Mouse (Mus musculus) spleen, adult 2 months (tissue): ENCODE measurements around the gene Radil. TPM values are rescaled to one million over a fixed set of nuclear protein-coding genes. Genes with fewer than 3 reads are reported as not detected.
A peak's percentile ranks its signal among the peaks of the same experiment; 100 is the strongest.

Source experiments
- DNase-seq, 2 experiments: peaks; one replicate each; pipeline versions ENCODE4 v3.0.0 to v3.0.0-alpha.2; 2012 to 2021; ENCODE audit warnings: low spot score in 2 of 2, low read depth in 1 of 2
- H3K27ac ChIP-seq: fragments of 200-500 bp; 2 replicates; pipeline ENCODE4 v1.5.1; 2012; ENCODE audit warnings: low read length, inconsistent platforms; ENCODE audit not compliant: insufficient read depth
- H3K27me3 ChIP-seq: fragments of 200-500 bp; 2 replicates; pipeline ENCODE4 v1.6.1; 2012; ENCODE audit warnings: mild to moderate bottlenecking, moderate library complexity, low read length, inconsistent platforms; ENCODE audit not compliant: control insufficient read depth, insufficient read depth
- H3K36me3 ChIP-seq: fragments of 200-500 bp; 2 replicates; pipeline ENCODE4 v1.6.1; 2012; ENCODE audit warnings: mild to moderate bottlenecking, low read length, inconsistent platforms; ENCODE audit not compliant: control insufficient read depth, insufficient read depth
- H3K4me1 ChIP-seq: fragments of 200-500 bp; 2 replicates; pipeline ENCODE4 v1.6.1; 2011; ENCODE audit warnings: inconsistent platforms; ENCODE audit not compliant: control insufficient read depth, insufficient read depth, insufficient read length
- H3K4me3 ChIP-seq: fragments of 200-500 bp; 2 replicates; pipeline ENCODE4 v1.5.1; 2011; ENCODE audit warnings: mild to moderate bottlenecking, inconsistent platforms; ENCODE audit not compliant: insufficient read depth, insufficient read length; ENCODE audit errors: extremely low read depth
- CTCF ChIP-seq: fragments of 200-500 bp; IDR thresholded peaks from 2 replicates; pipeline ENCODE4 v1.5.1; 2011; ENCODE audit warnings: mild to moderate bottlenecking, inconsistent platforms; ENCODE audit not compliant: insufficient read depth, insufficient read length, insufficient replicate concordance; ENCODE audit errors: extremely low read depth
- POLR2A ChIP-seq: fragments of 200-500 bp; IDR thresholded peaks from 2 replicates; pipeline ENCODE4 v1.6.1; 2011; ENCODE audit warnings: low read depth, low read length, inconsistent platforms
- WGBS: fragments of 180-500 bp; shearing (Covaris S2); methylation state at CpG from one replicate; pipeline ENCODE4 v1.1.7; 2018; 5-methylcytosine and 5-hydroxymethylcytosine counted together
- polyA plus RNA-seq: library from polyadenylated mRNA; depleted of rRNA; stranded (reverse); fragments of >200 nt; gene quantifications from 2 replicates; pipeline ENCODE4 v1.2.3, GENCODE M21; 2012

Radil gene
- polyA plus RNA-seq, 1 experiment: 0.25 TPM

DNA sequence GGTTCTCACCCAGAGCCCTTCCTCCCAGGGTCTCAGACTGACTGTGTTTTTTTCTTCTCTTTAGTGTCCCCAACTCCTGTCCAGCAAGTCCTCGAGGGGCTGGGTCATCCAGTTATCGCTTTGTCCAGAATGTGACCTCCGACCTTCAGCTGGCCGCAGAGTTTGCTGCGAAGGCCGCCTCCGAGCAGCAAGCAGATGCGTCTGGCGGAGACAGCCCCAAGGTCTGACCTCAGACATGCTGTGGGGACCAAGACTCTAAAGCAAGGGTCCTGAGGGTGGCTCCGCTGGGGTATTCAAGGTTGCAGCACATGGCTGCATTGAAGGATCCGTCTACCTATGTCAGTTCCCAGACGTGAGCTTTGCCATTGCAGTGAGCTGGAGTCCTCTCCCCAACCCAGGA lies 102.3 kb downstream of the Radil start:
- H3K4me3 ChIP-seq: no peak overlapping the region
- 95% methylated on average over 12 of the region's 12 CpGs for WGBS
- TF ChIP-seq POLR2A: no peak
- TF ChIP-seq CTCF: no peak
- no peak for DNase-seq
- H3K27ac ChIP-seq: no peak overlapping the region
- peaks cover 23% of the 10 kb centered on the region for H3K4me1 ChIP-seq
- H3K36me3 ChIP-seq: peaks cover 33% of the 10 kb centered on the region
- no peaks in the 10 kb centered on the region for H3K27me3 ChIP-seq

DNA sequence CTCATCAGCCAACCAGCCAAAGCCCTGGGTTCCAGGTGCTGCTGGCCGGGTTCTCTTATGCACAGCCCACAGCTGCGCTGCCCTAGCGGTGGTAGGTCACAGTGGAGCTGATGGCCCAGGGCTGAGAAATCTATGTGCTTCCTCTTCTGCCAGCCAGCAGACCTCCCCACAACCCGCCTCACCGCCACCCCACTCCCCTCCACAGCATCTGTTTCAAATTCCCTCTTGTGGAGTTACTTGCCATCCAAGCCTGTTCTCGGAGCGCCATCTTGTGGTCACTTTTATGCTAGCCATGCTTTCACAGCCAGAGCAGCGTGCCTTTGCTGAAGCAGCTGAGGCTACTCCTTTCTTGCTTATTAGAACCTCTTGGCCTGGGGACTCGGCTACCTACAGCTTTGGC lies 102.8 kb downstream of the Radil start:
- peak; percentile 87 to 90 for DNase-seq
- Histone ChIP-seq H3K27ac (no peak overlapping the region), H3K4me3 (no peak overlapping the region), H3K27me3 (no peaks in the 10 kb centered on the region), H3K4me1 (peaks cover 29% of the 10 kb centered on the region), H3K36me3 (peaks cover 28% of the 10 kb centered on the region)
- 1% methylated on average over 9 of the region's 9 CpGs for WGBS
- TF ChIP-seq CTCF: peak; percentile 93; the same call in 1 of the 2 replicates
- TF ChIP-seq POLR2A: no peak

DNA sequence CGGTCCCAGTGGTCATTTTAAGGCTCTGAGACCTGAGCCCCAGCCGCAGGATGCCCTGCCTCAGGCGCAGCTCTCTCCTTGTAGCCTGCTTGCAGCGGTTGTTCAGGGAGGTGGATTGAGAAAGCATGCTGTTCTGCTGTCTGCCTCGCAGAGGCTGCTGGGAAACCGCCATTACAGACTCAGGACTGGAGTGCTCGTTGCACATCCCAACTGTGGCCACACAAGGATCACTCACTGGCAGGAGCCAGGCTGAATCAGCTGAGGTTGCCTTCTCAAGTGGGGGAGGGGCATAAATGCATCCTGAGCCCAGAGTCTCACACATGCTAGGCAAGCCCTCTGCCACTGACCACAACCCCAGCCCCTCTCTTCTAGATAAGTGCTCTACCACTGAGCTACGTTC lies 105.2 kb downstream of the Radil start:
- H3K36me3 ChIP-seq: peaks cover 14% of the 10 kb centered on the region
- 74% methylated on average over 8 of the region's 8 CpGs for WGBS
- no peaks in the 10 kb centered on the region for H3K27me3 ChIP-seq
- no peak for DNase-seq
- peak overlapping the region; percentile 30; the same call in 1 of the 2 replicates for H3K27ac ChIP-seq
- no peak for TF ChIP-seq POLR2A
- no peak for TF ChIP-seq CTCF
- peaks cover 41% of the 10 kb centered on the region for H3K4me1 ChIP-seq
- H3K4me3 ChIP-seq: no peak overlapping the region

DNA sequence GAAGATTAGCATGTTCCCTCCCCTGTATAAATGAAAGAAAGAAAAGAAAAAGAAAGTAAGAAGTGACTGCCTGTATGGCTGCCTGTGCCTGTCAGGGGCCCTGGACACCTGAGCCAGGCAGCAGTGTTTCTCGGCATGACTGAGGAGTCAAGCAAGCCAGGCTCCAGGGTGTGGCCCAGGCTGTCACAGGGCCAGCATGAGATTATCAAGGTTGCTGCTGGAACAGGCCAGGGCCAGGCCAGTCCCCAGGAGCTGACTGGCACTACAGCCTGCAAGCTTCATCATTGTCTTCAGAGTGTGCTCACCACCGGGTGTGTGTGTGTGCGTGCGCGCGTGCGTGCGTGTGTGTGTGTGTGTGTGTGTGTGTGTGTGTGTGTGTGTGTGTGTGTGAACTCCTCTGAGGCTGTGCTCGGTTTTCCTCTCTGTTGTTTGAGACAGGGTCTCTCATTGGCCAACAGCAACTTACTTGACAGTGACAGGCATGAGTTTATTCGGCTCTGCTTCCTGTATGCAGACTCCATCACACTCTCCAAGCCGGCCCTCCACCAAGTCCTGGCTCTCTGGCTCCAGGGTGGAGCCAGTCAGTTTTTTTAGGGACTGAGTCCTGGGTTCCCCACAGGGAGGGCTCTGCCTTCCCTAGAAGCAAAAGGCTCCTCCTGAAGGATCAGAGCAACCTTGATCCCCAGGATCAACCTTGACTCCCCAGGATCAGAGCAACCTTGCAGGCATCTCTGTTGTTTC lies 105.9 kb downstream of the Radil start:
- DNase-seq: no peak
- Histone ChIP-seq H3K4me1 (peaks cover 44% of the 10 kb centered on the region), H3K4me3 (no peak overlapping the region), H3K27ac (peak overlapping the region; percentile 52), H3K27me3 (no peaks in the 10 kb centered on the region), H3K36me3 (peaks cover 9% of the 10 kb centered on the region)
- WGBS: 56% methylated on average over 11 of the region's 11 CpGs
- TF ChIP-seq POLR2A (no peak), CTCF (no peak)

DNA sequence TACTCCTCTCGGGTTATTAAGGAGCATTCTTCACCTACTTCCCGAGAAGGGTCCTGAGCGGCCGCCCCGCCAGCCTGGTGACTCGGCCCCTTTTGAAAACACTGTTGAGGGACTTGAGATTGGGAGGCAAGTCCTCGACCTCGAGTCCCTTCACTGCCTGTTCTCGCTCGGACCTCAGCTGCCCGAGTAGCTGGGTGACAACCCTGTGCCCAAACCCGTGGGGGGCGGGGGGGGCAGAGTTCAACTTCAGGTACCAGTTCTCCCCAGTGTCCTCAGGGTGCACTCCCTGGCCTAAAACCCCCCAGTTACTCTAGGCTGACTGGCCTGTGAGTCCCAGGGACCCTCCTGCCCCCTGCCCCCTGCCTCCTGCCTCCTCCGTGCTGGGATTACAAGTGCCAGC lies 106.9 kb downstream of the Radil start:
- H3K27me3 ChIP-seq: no peaks in the 10 kb centered on the region
- peaks cover 3% of the 10 kb centered on the region for H3K36me3 ChIP-seq
- TF ChIP-seq CTCF (no peak), POLR2A (no peak)
- no peak overlapping the region for H3K4me3 ChIP-seq
- H3K27ac ChIP-seq: peak overlapping the region; percentile 52
- peaks cover 51% of the 10 kb centered on the region for H3K4me1 ChIP-seq
- 64% methylated on average over 14 of the region's 14 CpGs for WGBS
- DNase-seq: no peak

DNA sequence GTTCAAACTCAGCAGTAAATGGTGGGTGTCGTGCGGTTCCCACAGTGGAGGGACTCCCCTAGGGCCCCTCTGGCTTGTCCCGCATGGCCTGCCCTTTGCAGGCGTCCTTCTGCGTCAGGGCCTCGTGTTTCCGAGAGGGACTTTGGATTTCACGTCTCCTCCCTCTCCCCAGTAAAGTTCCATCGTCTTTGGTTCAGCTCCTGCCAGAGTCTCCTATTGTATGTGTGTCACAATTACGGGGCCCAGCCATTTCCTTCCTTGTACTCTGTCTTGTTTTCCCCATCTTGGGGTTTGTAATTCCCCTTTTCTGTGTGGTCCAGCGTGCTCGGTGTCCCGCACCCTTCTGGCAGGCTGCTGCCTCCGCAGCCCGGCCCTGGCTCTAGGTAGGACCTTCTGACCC lies 107.4 kb downstream of the Radil start:
- Histone ChIP-seq H3K4me3 (no peak overlapping the region), H3K4me1 (peaks cover 51% of the 10 kb centered on the region)

DNA sequence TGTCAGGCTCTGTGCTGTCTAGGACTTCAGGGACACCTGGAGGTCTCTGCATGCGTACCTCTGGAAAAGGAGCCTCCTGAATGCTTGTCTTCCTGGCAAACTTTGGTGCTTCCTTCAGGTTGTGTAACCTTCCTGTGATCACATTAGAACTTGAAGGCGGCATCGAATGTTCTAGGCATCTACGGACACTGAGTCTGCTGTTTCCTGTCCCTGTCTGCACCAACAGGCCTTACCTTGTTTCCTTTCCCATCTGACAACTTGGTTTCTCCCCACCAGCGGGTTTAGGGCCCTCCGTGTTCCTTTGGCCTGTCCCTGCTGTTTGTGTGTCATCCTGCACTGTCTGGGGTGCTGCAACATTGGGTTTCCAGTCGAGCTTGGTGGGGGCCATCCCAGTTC lies 108.9 kb downstream of the Radil start:
- DNase-seq: no peak
- 30% methylated on average over 7 of the region's 7 CpGs for WGBS
- H3K36me3 ChIP-seq: no peaks in the 10 kb centered on the region; the same call in 1 of the 2 replicates
- peak overlapping the region; percentile 92 for H3K27ac ChIP-seq
- H3K4me1 ChIP-seq: peaks cover 49% of the 10 kb centered on the region
- peak overlapping the region; percentile 38; the same call in 1 of the 2 replicates for H3K4me3 ChIP-seq
- H3K27me3 ChIP-seq: no peaks in the 10 kb centered on the region
- no peak for TF ChIP-seq CTCF
- no peak for TF ChIP-seq POLR2A

More for the DNA sequence above, 107.4 kb downstream of the Radil start:
- 52% methylated on average over 15 of the region's 15 CpGs for WGBS
- no peaks in the 10 kb centered on the region for H3K36me3 ChIP-seq
- no peaks in the 10 kb centered on the region for H3K27me3 ChIP-seq
- TF ChIP-seq POLR2A (no peak), CTCF (no peak)
- no peak for DNase-seq
- peak overlapping the region; percentile 52; the same call in 1 of the 2 replicates for H3K27ac ChIP-seq
